In genomic region chr6:47239376-47239921, GRCm38 (mm10) we compare ENCODE assay signal across 9 mouse cellular contexts.
DNase-seq lines count a peak whose midpoint lies in the region; ATAC-seq and TF ChIP-seq lines count a peak whose summit lies in the region.
"Had no signal": no experiment of that assay in that cellular context is flagged by ENCODE, and none has a peak within 500 bp of the region (broad histone marks: within the 10 kb centered on the region; RNA-seq: fewer than 3 reads in every experiment).

No protein-coding gene starts in this region.

- H3K9me3 ChIP-seq in forebrain, embryonic 12.5 days = no peaks in the 10 kb centered on the region
- H3K9me3 ChIP-seq in heart, embryonic 10.5 days = no peaks in the 10 kb centered on the region

- no peaks in the 10 kb centered on the region for H3K36me3 ChIP-seq in forebrain, embryonic 12.5 days (replicated peaks)
- H3K36me3 ChIP-seq in kidney, adult 2 months (ENCODE audit: control insufficient read depth, insufficient read depth, low read length) = no peaks in the 10 kb centered on the region
- no peaks in the 10 kb centered on the region for H3K36me3 ChIP-seq in heart, embryonic 10.5 days

- no peaks in the 10 kb centered on the region for H3K27me3 ChIP-seq in forebrain, embryonic 12.5 days
- H3K27me3 ChIP-seq in kidney, adult 2 months (replicated peaks; ENCODE audit: control insufficient read depth, insufficient read depth, low read length) = no peaks in the 10 kb centered on the region
- no peaks in the 10 kb centered on the region for H3K27me3 ChIP-seq in heart, embryonic 10.5 days (ENCODE audit: insufficient read depth, poor library complexity, severe bottlenecking)

- peak overlapping the region; percentile 23; the same call in 1 of the 2 replicates for H3K4me2 ChIP-seq in forebrain, embryonic 12.5 days

- WGBS in forebrain, embryonic 12.5 days = 5% methylated on average over 3 of the region's 3 CpGs
- 68% methylated on average over 3 of the region's 3 CpGs for WGBS in kidney, adult 2 months
- WGBS in heart, embryonic 10.5 days = 26% methylated on average over 3 of the region's 3 CpGs

- no peak overlapping the region for H3K4me3 ChIP-seq in forebrain, embryonic 12.5 days (replicated peaks)
- no peak overlapping the region for H3K4me3 ChIP-seq in kidney, adult 2 months (ENCODE audit: insufficient read depth, low read depth, low read length)
- no peak overlapping the region for H3K4me3 ChIP-seq in heart, embryonic 10.5 days
- H3K4me3 ChIP-seq: erythroblast, embryonic 14.5 days had no signal

- H3K4me1 ChIP-seq in forebrain, embryonic 12.5 days = peaks cover 34% of the 10 kb centered on the region
- H3K4me1 ChIP-seq in kidney, adult 2 months (ENCODE audit: control insufficient read depth, insufficient read depth, low read length) = no peaks in the 10 kb centered on the region
- peaks cover 10% of the 10 kb centered on the region for H3K4me1 ChIP-seq in heart, embryonic 10.5 days

- H3K27ac ChIP-seq in forebrain, embryonic 12.5 days = peak overlapping the region; percentile 95
- no peak overlapping the region for H3K27ac ChIP-seq in kidney, adult 2 months (ENCODE audit: insufficient read depth, low read depth, low read length)
- no peak overlapping the region for H3K27ac ChIP-seq in heart, embryonic 10.5 days

- peak; percentile 73 for ATAC-seq in cerebellum, adult (ENCODE audit: insufficient number of reproducible peaks, low FRiP score, low TSS enrichment)
- ATAC-seq in forebrain, embryonic 12.5 days (ENCODE audit: low FRiP score) = peak; percentile 87

- no peak for DNase-seq in cerebellum, postnatal 4 days (ENCODE audit: low spot score in 2 of 2)
- peak; percentile 28 to 60 for DNase-seq in left cerebral cortex, adult 8-10 months (ENCODE audit: low spot score in 2 of 2)
- DNase-seq in right cerebral cortex, adult 2 months (ENCODE audit: low spot score in 2 of 2) = peak; percentile 59 to 64
- DNase-seq in lung, postnatal 36 days = no peak
- DNase-seq in kidney, adult 2 months = no peak
- no peak for DNase-seq in heart, embryonic 10.5 days (ENCODE audit: low spot score)

- TF ChIP-seq CTCF in kidney, adult 2 months (conservative IDR thresholded peaks at IDR 0.05; ENCODE audit: insufficient read depth, insufficient read length, low read depth, low read length) = no peak

- no peak for TF ChIP-seq POLR2A in kidney, adult 2 months (IDR thresholded peaks at IDR 0.05; ENCODE audit: low read depth, low read length)

- H3K9ac ChIP-seq in forebrain, embryonic 12.5 days = no peak overlapping the region

Comparison
In these comparisons a context has a peak if more than half of its experiments do, and no peak if none do; other contexts are left out.
1. DNase-seq: peak in left cerebral cortex, adult 8-10 months (2 of 2) and right cerebral cortex, adult 2 months (2 of 2); none in cerebellum, postnatal 4 days (0 of 2), lung, postnatal 36 days (single experiment), kidney, adult 2 months (single experiment) and heart, embryonic 10.5 days (single experiment).